Mouse (Mus musculus): ENCODE results near the gene Zmynd19.

GRCm38 (mm10) chr2:24912589-24912988 is 37.0 kb upstream of the Zmynd19 start:
- TF ChIP-seq CTCF (IDR thresholded peaks at IDR 0.05) (no peak), POLR2A (IDR thresholded peaks at IDR 0.05; ENCODE audit: insufficient read depth, low read depth, low read length) (no peak)

Data from heart, adult 2 months (tissue).